Mouse (Mus musculus): ENCODE measurements around the gene Asap2. TPM values are rescaled to one million over a fixed set of nuclear protein-coding genes. Genes with fewer than 3 reads are reported as not detected.
"Not testable (repeated sequence)": the region's sequence is repeated elsewhere in the genome, so short reads cannot be mapped to it uniquely, and the experiment has no call there.

Asap2 gene
- total RNA-seq (2021): 10 to 100 TPM; 10.1 to 12.3 TPM
- long read RNA-seq, experiment 1, partial matches to known transcripts: 2 of 10 reads
- long read RNA-seq, experiment 1, other reads (novel, unspliced or antisense): 5 of 10 reads
- long read RNA-seq, experiment 2, transcript Asap2-201 (27 exons, 3,345 nt): major isoform, 5 of 10 reads
- long read RNA-seq, experiment 2, partial matches to known transcripts: 1 of 10 reads
- long read RNA-seq, experiment 2, other reads (novel, unspliced or antisense): 4 of 10 reads

- peak; percentile 27 for DNase-seq
These were observed at the start of gene Asap2 for GRCm38 (mm10) chr12:20990132-20990531. Asap2 (plus strand) TSS chr12:20990459.

GRCm38 (mm10) chr12:20947051-20947997 lies 42.9 kb upstream of the Asap2 start:
- DNase-seq: not testable (repeated sequence)

DNA sequence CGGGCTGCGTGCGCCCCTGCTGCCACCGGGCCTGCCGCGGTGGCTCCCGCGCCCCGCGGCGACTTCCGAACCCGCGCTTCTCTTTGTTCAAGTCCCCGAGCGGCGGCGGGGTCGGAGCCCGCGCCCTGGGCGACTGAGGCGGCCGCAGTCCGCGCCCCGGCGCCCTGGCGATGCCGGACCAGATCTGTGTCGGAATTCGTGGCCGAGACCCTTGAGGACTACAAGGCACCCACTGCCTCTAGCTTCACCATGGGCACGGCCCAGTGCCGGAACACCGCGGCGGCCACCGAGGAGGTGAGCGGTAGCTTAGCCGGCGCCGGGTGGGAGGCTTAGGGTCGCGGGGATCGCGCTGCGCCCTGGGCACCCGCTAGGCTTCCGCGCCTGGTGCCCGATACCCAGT lies 320 bp downstream of the Asap2 start:
- DNase-seq: peak; percentile 6

- not testable (repeated sequence) for DNase-seq
These were observed 40.6 kb downstream of the Asap2 start for GRCm38 (mm10) chr12:21030875-21031274.

DNA sequence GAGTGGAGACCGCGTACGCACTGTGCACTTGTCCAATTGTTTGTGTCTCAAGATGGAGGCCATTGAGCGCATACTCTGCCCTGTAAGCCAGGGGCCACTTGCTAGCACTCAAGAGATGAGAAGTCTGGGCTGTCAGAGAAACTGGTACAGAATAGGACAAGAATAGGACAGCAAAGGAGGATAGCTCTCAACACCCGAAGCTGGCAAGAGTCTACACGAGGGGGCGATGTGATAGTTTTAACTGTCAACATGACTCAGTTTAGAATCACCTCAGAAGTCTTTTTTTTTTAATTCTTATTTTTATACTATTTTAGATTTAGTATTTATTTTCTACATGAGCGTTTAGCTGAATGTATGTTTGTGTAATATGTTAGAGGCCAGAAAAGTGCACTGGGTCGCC lies 56.5 kb downstream of the Asap2 start:
- DNase-seq: not testable (repeated sequence)

- DNase-seq: peak; percentile 74
These were observed 85.5 kb downstream of the Asap2 start for GRCm38 (mm10) chr12:21075731-21076130.

DNA sequence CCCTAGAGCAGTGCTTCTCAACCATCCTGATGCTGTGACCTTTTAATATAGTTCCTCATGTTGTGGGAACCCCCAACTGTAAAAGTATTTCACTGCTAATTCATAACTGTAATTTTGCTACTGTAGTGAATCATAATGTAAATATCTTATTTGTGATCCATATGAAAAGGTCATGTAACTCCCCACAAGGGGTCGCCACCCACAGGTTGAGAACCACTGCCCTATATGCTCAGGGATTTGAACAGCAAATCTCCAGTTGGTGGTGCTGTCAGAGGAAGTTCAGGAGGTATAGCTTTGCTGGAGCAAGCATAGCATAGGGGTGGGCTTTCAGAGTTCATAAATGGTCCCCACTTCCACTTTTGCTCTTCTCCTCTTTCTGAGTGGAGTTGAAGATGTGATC lies 99.9 kb downstream of the Asap2 start:
- DNase-seq: not testable (repeated sequence)

GRCm38 (mm10) chr12:21092446-21092845 lies 102.2 kb downstream of the Asap2 start:
- not testable (repeated sequence) for DNase-seq

DNA sequence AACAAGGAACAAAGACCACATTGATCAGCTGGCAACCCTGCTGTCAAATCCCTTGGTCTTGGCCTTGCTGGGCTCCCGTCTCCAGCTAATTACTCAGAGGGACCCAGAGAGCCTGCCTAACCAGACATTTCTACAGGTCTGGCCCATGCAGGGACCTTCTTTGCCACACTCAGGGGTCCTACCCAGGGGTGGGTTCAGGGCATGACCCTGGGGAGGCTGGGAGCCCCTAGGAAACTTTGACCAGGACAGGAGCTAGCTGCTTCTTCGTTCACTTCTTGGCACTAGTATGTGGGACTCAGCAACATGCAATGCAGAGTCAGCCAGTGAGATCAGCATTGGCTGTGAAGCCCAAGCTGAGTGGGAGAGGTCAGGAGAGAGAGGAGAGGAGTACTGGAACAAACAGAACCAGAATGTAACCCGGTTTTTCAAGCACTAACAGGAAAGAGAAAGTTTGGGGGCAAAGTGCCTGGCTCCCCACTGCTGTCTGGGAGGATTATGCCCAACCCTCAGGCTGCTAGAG lies 107.6 kb downstream of the Asap2 start:
- not testable (repeated sequence) for DNase-seq

DNA sequence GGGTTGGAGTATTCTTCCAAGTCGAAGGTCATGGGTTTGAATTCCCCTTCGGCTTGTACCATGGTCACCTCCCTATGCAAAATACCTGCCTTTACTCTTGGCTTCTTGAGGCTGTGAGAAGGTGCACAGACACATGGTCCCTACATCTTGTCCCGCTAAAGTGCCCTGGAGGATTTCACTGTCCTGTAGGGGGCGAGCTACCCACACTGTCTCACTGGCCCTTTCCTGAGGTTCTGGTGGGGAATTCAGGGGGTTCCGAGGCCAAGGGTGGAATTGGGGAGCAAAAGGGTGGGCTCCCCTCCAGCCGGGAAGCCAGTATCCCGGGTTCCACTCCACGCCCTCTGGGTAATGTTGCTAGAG lies 120.8 kb downstream of the Asap2 start:
- not testable (repeated sequence) for DNase-seq

DNA sequence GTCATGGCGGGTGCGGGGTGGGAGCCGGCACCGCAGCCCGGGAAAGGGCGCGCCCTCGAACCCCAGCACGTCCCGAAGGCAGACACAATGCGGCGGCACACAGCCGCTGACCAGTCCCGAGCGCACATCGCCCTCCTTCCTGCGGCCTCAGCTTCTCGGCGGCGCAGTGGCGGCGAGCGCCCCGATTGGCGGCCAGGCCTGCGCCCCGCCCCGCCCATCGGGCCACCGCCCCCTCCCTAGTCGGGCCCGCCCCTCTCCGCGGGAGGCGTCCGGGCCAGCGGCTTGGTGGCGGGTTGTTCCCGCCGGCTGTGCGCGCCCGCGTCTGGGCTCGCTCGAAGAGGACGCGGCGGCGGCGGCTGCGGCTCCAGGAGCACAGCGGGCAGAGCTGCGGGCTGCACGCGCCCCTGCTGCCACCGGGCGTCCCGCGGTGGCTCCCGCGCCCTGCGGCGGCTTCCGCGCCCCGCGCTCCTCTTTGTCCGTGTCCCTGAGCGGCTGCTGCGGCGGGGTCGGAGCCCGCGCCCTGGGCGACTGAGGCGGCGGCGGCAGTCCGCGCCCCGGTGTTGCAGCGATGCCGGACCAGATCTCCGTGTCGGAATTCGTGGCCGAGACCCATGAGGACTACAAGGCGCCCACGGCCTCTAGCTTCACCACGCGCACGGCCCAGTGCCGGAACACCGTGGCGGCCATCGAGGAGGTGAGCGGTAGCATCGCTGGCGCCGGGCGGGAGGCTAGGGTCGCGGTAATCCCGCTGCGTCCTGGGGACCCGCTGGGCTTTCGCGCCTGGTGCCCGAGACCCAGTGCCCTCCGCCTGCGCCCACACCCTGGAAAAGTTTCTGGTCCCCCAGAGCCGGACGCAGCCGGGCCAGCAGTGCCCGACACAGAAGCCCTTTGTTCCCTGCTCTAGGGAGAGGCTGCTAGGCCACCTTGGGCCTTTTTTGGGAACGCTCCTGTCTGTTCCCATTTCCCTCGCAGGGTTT lies 121.5 kb downstream of the Asap2 start:
- DNase-seq: peak; percentile 83

DNA sequence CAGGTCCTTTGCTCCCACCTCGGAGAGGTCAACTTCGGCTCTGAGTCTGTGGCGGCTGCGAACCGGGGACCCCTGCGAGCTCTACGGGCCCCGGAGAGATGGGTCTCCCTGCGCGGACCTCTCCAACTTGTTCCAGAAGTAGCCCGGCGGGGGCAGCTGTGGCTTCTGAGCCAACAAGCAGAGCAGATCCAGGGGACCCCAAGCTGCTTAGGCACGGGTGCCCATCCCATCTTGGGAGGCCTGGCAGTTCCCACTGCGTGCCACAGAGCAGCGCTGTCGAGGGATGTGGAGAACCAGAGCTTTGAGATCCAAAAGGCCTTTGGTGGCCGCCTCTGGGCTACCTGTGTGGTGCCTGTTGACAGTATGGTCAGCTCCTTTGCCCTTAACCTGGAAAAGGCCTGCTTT lies 122.2 kb downstream of the Asap2 start:
- DNase-seq: peak; percentile 44

DNA sequence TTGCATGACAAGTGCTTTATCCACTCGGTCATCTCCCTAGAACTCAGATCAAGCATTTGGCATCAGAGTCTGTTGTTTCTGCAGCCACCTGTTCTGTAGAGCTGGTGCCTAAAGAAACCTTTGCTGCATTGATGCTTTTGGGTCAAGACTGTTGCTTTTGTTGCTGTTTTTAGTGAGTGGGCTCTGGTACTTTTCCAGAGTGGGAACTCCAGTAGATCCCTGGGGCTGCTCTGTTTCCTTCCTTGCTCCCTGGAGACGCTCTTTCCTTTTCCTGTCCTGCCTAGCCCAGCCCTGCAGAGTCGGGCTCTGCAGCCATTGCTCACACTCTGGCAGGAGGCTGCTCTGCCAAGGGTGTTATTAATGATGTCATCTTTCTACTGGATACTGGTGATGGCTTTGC lies 129.2 kb downstream of the Asap2 start:
- DNase-seq: no peak

DNA sequence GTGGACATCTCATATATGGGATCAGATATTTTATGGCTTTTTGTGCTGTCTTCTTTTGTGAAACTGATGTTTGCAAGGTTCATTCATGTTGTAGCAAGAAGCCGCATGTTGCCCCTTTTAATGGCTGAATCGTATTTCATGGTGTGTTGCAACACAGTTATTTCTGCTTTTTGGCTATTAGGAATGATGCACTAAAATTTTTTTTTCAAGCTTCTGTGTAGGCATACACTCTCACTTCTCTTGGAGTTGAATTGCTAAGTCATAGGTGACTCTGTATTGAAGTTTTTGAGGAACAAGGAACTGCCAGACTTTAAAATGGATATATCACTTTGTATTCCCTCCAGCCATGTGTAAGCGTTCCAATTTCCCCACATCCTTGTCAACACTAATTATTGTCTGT lies 132.6 kb downstream of the Asap2 start:
- no peak for DNase-seq

DNA sequence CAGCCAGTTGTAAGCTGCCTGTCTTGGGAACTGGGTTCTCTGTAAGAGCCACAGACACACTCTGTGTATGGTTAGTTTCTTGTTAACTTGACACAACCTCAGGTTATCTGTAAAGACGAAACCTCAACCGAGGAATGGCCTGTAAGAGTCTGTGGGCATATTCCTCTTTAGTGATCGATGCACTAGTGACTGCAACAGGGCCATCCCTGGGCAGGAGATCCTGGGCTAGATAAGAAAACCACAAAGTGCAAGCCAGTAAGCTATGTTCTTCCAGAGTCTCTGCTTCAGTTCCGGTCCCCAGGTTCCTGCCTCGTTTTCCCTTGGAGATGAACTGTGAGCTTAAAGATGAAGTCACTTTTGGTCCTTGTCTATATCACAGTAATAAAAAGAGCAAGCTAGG lies 133.4 kb downstream of the Asap2 start:
- no peak for DNase-seq

DNA sequence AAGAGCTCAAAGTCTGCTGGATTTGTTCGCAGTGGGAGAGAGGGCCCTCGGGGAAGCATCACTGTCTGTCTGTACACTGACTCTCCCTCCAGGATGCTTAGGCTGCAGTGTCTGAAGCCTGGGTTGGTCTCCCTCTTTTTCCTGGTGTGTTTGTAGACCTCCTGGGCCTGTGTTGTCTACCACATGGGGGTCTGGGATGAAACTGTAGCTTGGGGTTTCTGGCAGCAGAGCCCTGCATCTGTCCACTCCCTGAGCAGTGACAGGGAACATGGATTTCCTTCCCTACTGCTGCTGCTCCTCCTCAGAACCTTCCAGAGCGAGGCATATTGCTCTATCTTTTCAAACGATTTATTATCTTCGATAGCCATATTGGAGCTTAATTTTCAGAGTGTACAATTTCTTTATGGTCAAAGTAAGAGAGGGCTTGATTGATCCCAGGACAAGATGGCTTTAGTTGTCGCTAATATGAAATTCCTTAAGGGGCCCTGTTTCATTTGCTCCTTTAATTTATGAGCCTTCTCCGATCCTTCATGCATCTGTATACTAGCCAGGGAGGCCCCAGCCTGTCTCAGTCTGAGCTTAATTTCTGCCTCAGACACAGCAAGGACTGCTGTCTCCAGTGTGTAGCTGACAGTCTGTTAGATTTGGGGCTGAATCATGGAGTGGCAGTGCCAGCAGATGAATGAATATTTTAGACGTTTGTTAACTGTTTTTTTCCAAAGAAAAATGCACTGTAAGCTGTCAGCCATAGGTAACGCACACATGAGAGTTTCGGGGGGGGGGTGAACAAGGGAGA lies 135.6 kb downstream of the Asap2 start:
- no peak for DNase-seq

DNA sequence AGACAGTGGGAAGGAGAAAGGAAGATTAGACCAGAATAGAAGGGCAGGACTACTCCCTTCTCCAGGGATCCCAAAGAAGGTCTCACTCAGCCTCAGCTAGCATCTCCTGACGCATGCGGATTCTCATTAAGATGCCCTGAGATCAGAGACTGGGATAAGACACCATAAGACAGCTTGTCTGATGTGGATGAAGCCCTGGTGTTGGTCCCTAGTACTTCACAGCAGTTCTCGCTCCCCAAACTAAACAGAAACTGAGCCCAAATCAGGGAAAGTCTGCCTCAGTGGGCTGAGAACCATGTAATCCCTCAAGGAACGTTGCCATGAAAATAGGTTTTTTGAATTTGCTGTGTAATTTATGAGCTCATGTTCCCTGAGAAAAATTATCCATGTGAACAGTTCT lies 136.3 kb downstream of the Asap2 start:
- no peak for DNase-seq

- no peak for DNase-seq
These were observed 138.9 kb downstream of the Asap2 start for GRCm38 (mm10) chr12:21128930-21129869.

DNA sequence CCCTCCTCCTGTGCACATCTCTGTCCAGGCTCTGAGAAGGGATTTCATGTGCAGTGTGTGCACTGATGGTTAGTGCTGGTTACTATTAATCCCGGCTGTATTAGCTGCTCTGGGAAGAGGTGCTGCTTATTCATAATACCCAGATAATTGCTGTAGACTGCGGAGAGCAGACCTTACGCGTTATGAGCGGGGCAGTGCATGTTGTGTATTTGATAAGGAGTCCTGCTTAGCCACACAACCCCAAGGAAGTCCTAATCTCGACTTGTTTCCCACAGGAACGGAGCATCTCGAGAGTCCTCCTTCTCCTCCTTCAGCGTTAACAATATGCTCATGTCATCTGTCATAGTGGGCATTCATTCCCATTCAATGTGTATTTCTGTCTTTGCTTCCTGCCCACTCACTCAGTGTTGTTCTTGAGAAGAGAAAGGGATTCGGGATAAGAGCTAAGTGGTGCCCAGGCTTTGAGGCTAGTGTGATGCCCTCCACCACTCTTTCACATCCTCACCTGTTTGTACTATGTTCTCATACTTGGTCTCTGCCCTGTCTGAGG lies 140.1 kb downstream of the Asap2 start:
- DNase-seq: no peak

DNA sequence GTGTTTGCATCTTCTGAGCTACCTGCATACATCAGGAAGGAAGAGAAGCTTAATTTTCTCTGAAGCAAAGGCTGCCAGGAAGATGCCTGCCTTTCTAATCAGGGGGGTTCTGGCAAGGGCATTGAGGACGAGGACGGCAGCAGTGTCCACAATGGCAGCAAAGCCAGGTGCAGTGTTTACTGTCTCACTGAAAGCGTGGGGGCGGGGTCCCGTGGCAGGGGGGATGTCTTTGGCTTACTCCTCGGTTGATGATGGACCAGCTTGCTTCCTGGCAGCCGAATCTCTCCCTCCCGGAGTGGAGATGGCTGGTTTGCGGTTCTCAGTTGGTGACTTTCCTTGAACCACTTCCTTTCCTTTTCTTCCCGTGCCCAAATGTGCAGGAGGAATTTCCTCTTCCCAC lies 142.3 kb downstream of the Asap2 start:
- no peak for DNase-seq

Measured in gastrocnemius, postnatal 10 days (tissue).